7 mouse cellular contexts compared by ENCODE assay signal in genomic region chr7:64349147-64349861, GRCm38 (mm10). TPM values are rescaled to one million over a fixed set of nuclear protein-coding genes. Genes with fewer than 3 reads are reported as not detected.
DNase-seq lines count a peak whose midpoint lies in the region; ATAC-seq and TF ChIP-seq lines count a peak whose summit lies in the region.

No protein-coding gene starts in this region.

- no peak overlapping the region for H3K27ac ChIP-seq in liver, embryonic 12.5 days

- no peak overlapping the region for H3K4me2 ChIP-seq in liver, embryonic 12.5 days

- no peak for TF ChIP-seq CTCF in brain, embryonic 14.5 days (IDR thresholded peaks at IDR 0.05; ENCODE audit: borderline replicate concordance, extremely low read depth, insufficient read depth, insufficient read length)

- H3K27me3 ChIP-seq in liver, embryonic 12.5 days (replicated peaks): no peaks in the 10 kb centered on the region

- TF ChIP-seq POLR2A in brain, embryonic 14.5 days (IDR thresholded peaks at IDR 0.05; ENCODE audit: borderline replicate concordance, extremely low read depth, insufficient read depth, insufficient read length, poor library complexity, severe bottlenecking): no peak

- peaks cover 46% of the 10 kb centered on the region for H3K36me3 ChIP-seq in liver, embryonic 12.5 days

- no peaks in the 10 kb centered on the region for H3K9me3 ChIP-seq in liver, embryonic 12.5 days (replicated peaks)

- H3K4me1 ChIP-seq in liver, embryonic 12.5 days: no peaks in the 10 kb centered on the region

- no peak overlapping the region for H3K9ac ChIP-seq in liver, embryonic 12.5 days

- peak; percentile 36 for DNase-seq in kidney, postnatal 14 days
- DNase-seq in kidney, adult 8-10 months: no peak
- DNase-seq in brain, embryonic 14.5 days (ENCODE audit: low read depth): peak; percentile 63
- peak; percentile 57 to 72 for DNase-seq in frontal cortex, postnatal 36 days (ENCODE audit: low spot score in 2 of 2)
- peak; percentile 54 to 73 for DNase-seq in right cerebral cortex, adult 2 months (ENCODE audit: low spot score in 2 of 2)
- DNase-seq in B cell, adult 2 months: no peak

- WGBS in liver, embryonic 12.5 days (ENCODE audit: insufficient replicate concordance): 84% methylated on average over 15 of the region's 15 CpGs

- ATAC-seq in liver, embryonic 12.5 days: no peak

- no peak overlapping the region for H3K4me3 ChIP-seq in liver, embryonic 12.5 days

RNA-seq across cellular contexts. Expression of gene Fan1, which starts 24.6 kb away (rescaled TPM):
- 3.4 and 4.5 TPM in 2 replicates for polyA plus RNA-seq in brain, embryonic 14.5 days (2012; rRNA removed)
- polyA plus RNA-seq in liver, embryonic 12.5 days (2016; fragmentation: Nextera tagmentation; extraction: Ambion mirVana): 3.1 TPM in 2 replicates

RNA-seq across cellular contexts. Expression of gene Mphosph10, which starts 42.8 kb away (rescaled TPM):
- polyA plus RNA-seq in brain, embryonic 14.5 days (2012; rRNA removed): 9.3 and 12.9 TPM in 2 replicates
- 48.4 and 50.0 TPM in 2 replicates for polyA plus RNA-seq in liver, embryonic 12.5 days (2016; fragmentation: Nextera tagmentation; extraction: Ambion mirVana)

RNA-seq across cellular contexts. Expression of gene Mcee, which starts 43.1 kb away (rescaled TPM):
- polyA plus RNA-seq in brain, embryonic 14.5 days (2012; rRNA removed): 23.7 and 27.5 TPM in 2 replicates
- polyA plus RNA-seq in liver, embryonic 12.5 days (2016; fragmentation: Nextera tagmentation; extraction: Ambion mirVana): 37.1 and 43.1 TPM in 2 replicates

Comparison
In these comparisons a context has a peak if more than half of its experiments do, and no peak if none do; other contexts are left out.
1. DNase-seq: peak in kidney, postnatal 14 days (single experiment), brain, embryonic 14.5 days (single experiment), frontal cortex, postnatal 36 days (2 of 2) and right cerebral cortex, adult 2 months (2 of 2); none in kidney, adult 8-10 months (0 of 2) and B cell, adult 2 months (0 of 2).